Mouse (Mus musculus): ENCODE data around the gene Minos1.

Gene Minos1

GRCm38 (mm10) chr4:139057291-139057690 lies 73.6 kb downstream of the Minos1 start:
- DNase-seq: no peak

- no peak for DNase-seq
These were observed 75.2 kb downstream of the Minos1 start for GRCm38 (mm10) chr4:139055744-139056143.

- peak; percentile 60 for DNase-seq
These were observed 75.6 kb downstream of the Minos1 start for GRCm38 (mm10) chr4:139055336-139055735.

- DNase-seq: peak; percentile 65
These were observed 76.5 kb downstream of the Minos1 start for GRCm38 (mm10) chr4:139054300-139054923.

- DNase-seq: no peak
These were observed 77.5 kb downstream of the Minos1 start for GRCm38 (mm10) chr4:139053391-139053790.

GRCm38 (mm10) chr4:139052796-139053195 lies 78.1 kb downstream of the Minos1 start:
- DNase-seq: no peak

Measured in right cerebral cortex, postnatal 4 days (tissue).